Mouse (Mus musculus) right cerebral cortex, adult 18-20 months (tissue): ENCODE data around the gene Gm7298.
"Not testable (repeated sequence)": the region's sequence is repeated elsewhere in the genome, so short reads cannot be mapped to it uniquely, and the experiment has no call there.

Experiments used
- DNase-seq: peaks from one replicate; pipeline ENCODE4 v3.0.0; 2022; ENCODE audit warnings: mixed read lengths

Gm7298 gene

GRCm38 (mm10) chr6:121732632-121733031, at the start of gene Gm7298:
Gm7298 (plus strand) TSS chr6:121732932.
- no peak for DNase-seq

- DNase-seq = no peak
These were observed 95.3 kb downstream of the Gm7298 start for GRCm38 (mm10) chr6:121828034-121828433.

GRCm38 (mm10) chr6:121836361-121836760, 103.6 kb downstream of the Gm7298 start:
- DNase-seq = no peak

- not testable (repeated sequence) for DNase-seq
These were observed 105.5 kb downstream of the Gm7298 start, which contains the start of gene Mug1 for GRCm38 (mm10) chr6:121838271-121838670. Mug1 (plus strand) TSS chr6:121838541.
